Mouse (Mus musculus): ENCODE results near the gene Hmgn1. TPM values are rescaled to one million over a fixed set of nuclear protein-coding genes. Genes with fewer than 3 reads are reported as not detected.

Gene Hmgn1
- polyA plus RNA-seq, 1 experiment from 2014 or later: 95.1 TPM

Other genes starting within 250 kb of the Hmgn1 start
- 46.2 and 46.7 TPM in 2 replicates for gene Psmg1, start 136.8 kb downstream of the Hmgn1 start, polyA plus RNA-seq (2015; fragmentation: Nextera tagmentation; extraction: Ambion mirVana)
- 12.1 and 14.7 TPM in 2 replicates for gene Brwd1, start 45.2 kb downstream of the Hmgn1 start, polyA plus RNA-seq (2015; fragmentation: Nextera tagmentation; extraction: Ambion mirVana)
- gene Wrb, start 17.7 kb upstream of the Hmgn1 start, polyA plus RNA-seq (2015; fragmentation: Nextera tagmentation; extraction: Ambion mirVana): 10.2 and 10.5 TPM in 2 replicates
- 0.07 and 0.08 TPM in 2 replicates for gene Lca5l, start 64.5 kb upstream of the Hmgn1 start, polyA plus RNA-seq (2015; fragmentation: Nextera tagmentation; extraction: Ambion mirVana)
- 0.85 and 1.7 TPM in 2 replicates for gene Sh3bgr, start 72.7 kb upstream of the Hmgn1 start, polyA plus RNA-seq (2015; fragmentation: Nextera tagmentation; extraction: Ambion mirVana)
- 0.06 and 0.09 TPM in 2 replicates for gene B3galt5, start 108.1 kb upstream of the Hmgn1 start, polyA plus RNA-seq (2015; fragmentation: Nextera tagmentation; extraction: Ambion mirVana)

All from liver, embryonic 15.5 days (tissue).